Mouse (Mus musculus): ENCODE data around the gene Naaladl1.

DNA sequence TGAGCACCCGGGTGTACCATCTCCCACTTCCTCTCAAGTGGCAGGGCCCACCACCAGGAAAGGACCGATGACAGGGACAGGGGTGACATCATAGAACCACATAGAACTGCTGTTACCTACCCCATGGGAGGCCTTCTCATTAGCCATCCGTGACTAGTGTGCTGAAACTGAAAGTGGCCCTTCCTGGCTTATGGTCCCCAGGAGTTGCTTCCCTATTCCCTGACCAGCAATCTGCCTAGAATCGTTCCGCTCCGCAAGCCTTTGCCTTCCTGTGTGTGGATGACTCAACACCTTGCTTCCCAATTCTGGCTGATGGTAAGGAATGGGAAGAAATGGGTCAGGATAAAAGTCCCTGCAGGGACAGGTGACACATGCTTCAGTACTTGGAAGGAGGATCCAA, 51.6 kb downstream of the Naaladl1 start:
- TF ChIP-seq CTCF (IDR thresholded peaks at IDR 0.05; ENCODE audit: low read depth, low read length) (peak; percentile 26; the same call in 1 of the 2 replicates), POLR2A (IDR thresholded peaks at IDR 0.05; ENCODE audit: borderline replicate concordance, low read depth, low read length) (no peak)

All from bone marrow macrophage, adult 2 months (primary cell).